Mouse (Mus musculus) CD8-positive naive resting alpha-beta T cell, adult 57 days (primary cell): ENCODE measurements around the gene Rab11b. TPM values are rescaled to one million over a fixed set of nuclear protein-coding genes. Genes with fewer than 3 reads are reported as not detected.

Source experiments
- total RNA-seq: library from RNA; stranded (reverse); gene quantifications from one replicate; pipeline ENCODE4 v1.2.4, GENCODE M21; 2023

Gene Rab11b
- 192 TPM for total RNA-seq

GRCm38 (mm10) chr17:33760255-33761165 is at the start of gene Rab11b:
TSS of gene Rab11b (minus strand) at chr17:33760530.

GRCm38 (mm10) chr17:33781124-33781977 is 21.0 kb upstream of the Rab11b start, which contains the start of gene Angptl4:
TSS of gene Angptl4 (minus strand) at chr17:33781830.

GRCm38 (mm10) chr17:33718384-33718881 is 41.9 kb downstream of the Rab11b start, which contains the start of gene March2:
TSS of gene March2 (minus strand) at chr17:33718670.

Other genes with a start within 250 kb of the Rab11b start
- 182 TPM for gene Adamts10, start 236.3 kb downstream of the Rab11b start, total RNA-seq
- gene Myo1f, start 204.8 kb downstream of the Rab11b start, total RNA-seq: 34.1 TPM
- gene Zfp414, start 131.4 kb downstream of the Rab11b start, total RNA-seq: 42.9 TPM
- 3.3 TPM for gene Pram1, start 122.5 kb downstream of the Rab11b start, total RNA-seq
- gene Hnrnpm, start 73.7 kb downstream of the Rab11b start, total RNA-seq: 322 TPM
- 58.7 TPM for gene March2, start 41.9 kb downstream of the Rab11b start, total RNA-seq
- 1.4 TPM for gene Angptl4, start 21.3 kb upstream of the Rab11b start, total RNA-seq
- 3.1 TPM for gene Kank3, start 50.0 kb upstream of the Rab11b start, total RNA-seq
- 5,360 TPM for gene Rps28, start 64.0 kb upstream of the Rab11b start, total RNA-seq
- 138 TPM for gene Ndufa7, start 64.0 kb upstream of the Rab11b start, total RNA-seq
- 9.8 TPM for gene Cd320, start 82.6 kb upstream of the Rab11b start, total RNA-seq
- not detected for gene Gm7029, start 113.3 kb upstream of the Rab11b start, total RNA-seq
- gene Kifc1, start 130.1 kb upstream of the Rab11b start, total RNA-seq: 5.4 TPM
- gene Platr17, start 144.6 kb upstream of the Rab11b start, total RNA-seq: 1.1 TPM
- 60.9 TPM for gene Daxx, start 148.9 kb upstream of the Rab11b start, total RNA-seq
- 363 TPM for gene Tapbp, start 155.4 kb upstream of the Rab11b start, total RNA-seq
- 29.5 TPM for gene Zbtb22, start 155.4 kb upstream of the Rab11b start, total RNA-seq
- gene Rgl2, start 169.0 kb upstream of the Rab11b start, total RNA-seq: 159 TPM
- 61.3 TPM for gene Pfdn6, start 179.8 kb upstream of the Rab11b start, total RNA-seq
- 67.7 TPM for gene Wdr46, start 180.1 kb upstream of the Rab11b start, total RNA-seq
- gene B3galt4, start 191.0 kb upstream of the Rab11b start, total RNA-seq: 16.0 TPM
- gene Vps52, start 195.3 kb upstream of the Rab11b start, total RNA-seq: 58.6 TPM
- 2,292 TPM for gene Rps18, start 195.5 kb upstream of the Rab11b start, total RNA-seq
- gene H2-K1, start 239.8 kb upstream of the Rab11b start, total RNA-seq: 4,625 TPM